Mouse (Mus musculus): ENCODE results near the gene Tmem117.

DNA sequence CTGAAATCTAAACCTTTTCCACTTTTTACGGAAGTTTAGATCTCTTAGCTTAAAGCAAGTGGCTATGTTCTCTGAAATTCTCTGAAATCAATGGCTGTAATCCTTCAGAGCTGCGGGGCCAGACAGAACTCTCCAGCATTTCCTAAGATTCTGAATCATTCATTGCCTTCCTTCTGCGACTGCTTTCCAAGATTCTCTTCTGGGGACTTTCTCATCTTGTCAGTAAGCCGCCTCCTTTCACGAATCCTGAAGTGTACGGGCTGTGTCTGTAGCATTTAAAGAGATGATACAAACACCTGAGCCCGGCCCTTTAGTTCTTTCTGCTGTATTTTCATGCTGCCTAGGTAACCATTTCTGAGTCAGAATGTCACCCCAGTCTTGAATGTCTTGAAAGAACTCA, 471.1 kb downstream of the Tmem117 start:
- TF ChIP-seq CTCF (IDR thresholded peaks at IDR 0.05; ENCODE audit: insufficient read depth, low read length) (no peak), POLR2A (IDR thresholded peaks at IDR 0.05; ENCODE audit: borderline replicate concordance, extremely low read depth, low read depth, low read length) (no peak)
